Mouse (Mus musculus) lung, postnatal 4 days (tissue): ENCODE results near the gene Ech1.

Experiments
- DNase-seq, 2 experiments: peaks; one replicate each; pipeline ENCODE4 v3.0.0; 2021

The Ech1 gene

GRCm38 (mm10) chr7:28820358-28821260, 4.4 kb upstream of the Ech1 start:
- DNase-seq = peak; percentile 48 to 70

DNA sequence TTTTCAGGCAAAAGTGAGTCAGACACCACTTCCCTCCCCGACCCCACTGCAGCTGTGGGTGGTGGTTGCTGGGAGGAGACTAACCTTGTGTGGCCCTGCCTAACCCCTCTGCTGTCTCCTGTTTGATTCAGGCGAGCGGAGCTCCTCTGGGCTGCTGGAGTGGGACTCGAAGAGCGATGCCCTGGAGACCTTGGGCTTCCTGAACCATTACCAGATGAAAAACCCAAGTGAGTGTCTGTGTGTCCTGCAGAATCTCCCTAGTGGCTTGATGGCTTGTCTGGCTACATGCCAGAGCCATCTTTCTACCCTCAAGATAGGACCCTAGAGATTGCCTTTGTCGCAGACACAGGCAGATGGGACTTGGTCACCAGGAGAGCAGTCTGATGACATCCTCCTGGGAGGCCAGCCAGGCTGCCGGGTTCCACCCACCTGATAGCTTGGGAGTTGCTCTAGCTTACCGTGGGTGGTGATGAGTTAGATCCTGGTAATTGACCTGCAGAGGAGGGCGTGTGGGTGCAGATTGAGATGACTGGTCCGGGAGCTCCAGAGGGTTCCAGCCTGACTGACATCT, 3.7 kb upstream of the Ech1 start:
- no peak for DNase-seq

DNA sequence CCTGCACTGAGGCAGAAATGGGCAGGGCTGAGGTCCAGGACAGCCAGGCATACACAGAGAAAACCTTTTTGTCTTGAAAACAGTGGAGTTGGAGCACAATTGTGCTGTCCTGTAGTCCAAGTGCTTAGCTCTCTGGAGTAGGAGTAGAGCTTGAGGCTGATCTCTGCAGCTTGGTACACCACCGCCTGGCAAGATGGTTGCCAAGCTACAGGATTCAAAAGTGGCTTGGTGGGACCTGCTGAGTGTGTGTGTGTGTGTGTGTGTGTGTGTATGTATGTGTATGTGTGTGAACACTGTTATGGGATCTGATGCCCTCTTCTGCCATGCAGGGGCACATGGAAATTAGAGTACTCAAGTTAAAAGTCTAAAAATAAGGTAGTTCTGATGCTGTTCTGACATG, 2.5 kb upstream of the Ech1 start:
- DNase-seq = no peak

DNA sequence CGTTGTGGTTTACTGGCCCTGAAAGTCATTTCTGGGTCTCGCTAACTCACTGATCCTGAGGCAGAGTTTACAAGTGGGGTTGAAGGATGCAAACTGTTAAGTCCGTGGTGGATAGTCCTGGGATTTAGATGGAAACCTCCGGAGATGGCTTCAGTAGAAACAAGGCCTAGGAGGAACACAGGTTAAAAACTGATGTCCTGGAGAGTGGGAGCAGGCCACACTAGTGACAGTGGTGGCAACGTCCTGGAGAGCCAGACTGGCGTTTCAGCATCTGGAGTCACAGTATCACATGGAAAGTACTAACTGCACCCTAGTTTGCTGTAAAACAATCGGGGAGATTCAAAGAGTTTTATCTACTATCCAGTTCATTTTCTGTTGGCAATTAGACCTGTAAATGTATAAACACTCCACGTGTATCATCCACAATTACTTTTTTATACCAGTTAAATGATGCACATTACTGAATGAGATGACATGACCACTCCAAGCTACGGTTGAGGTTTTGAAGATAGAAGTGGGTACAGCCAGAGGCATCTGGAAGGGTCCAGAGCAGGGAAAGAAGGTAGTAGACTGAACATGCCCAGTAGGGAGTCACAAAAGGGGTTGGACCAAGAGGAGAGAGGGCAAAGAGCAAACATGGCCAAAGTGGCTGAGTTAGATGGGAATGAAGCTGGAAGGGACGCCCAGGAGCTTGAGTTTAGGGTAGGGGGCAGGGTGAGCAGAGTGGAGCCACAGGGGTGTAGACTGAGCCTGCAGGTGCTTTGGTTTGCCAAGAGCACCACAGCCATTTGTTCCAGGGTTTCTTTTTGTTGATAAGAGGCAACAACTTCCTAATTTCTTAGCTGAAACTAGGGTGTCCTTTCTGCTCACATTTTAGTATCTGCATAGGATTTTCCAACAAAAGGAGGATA, 1.8 kb upstream of the Ech1 start:
- no peak for DNase-seq

GRCm38 (mm10) chr7:28823932-28824331, 1.1 kb upstream of the Ech1 start:
- no peak for DNase-seq

DNA sequence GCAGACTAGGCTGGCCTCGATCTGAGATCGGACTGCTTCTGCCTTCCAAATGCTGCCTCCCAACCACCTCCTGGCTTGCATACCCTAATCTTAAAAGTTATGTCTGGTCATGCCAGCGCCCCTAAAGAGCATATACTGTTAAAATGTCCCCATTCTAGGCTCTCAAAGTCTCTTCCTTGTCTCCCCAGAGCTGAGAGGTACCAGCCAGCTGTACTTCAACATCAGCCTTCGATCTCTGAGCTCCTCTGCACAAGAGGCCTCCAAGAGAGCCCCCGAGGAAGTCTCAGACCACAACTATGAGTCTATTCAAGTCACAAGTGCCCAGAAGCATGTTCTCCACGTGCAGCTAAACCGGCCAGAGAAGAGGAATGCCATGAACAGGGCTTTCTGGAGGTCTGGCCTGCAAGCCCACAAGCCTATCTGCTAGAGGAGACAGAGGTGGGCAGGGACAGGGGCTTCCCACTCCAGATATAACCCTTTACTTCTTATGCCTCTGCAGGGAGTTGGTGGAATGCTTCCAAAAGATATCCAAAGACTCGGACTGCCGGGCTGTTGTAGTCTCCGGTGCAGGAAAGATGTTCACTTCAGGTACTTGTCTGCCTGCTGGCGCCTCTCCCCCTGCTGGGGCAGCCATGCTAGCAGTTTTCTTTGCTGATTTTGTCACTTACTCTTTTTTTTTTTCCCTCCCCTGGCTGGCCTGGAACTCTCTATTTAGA, 827 bp downstream of the Ech1 start:
- DNase-seq = peak; percentile 52 to 53

DNA sequence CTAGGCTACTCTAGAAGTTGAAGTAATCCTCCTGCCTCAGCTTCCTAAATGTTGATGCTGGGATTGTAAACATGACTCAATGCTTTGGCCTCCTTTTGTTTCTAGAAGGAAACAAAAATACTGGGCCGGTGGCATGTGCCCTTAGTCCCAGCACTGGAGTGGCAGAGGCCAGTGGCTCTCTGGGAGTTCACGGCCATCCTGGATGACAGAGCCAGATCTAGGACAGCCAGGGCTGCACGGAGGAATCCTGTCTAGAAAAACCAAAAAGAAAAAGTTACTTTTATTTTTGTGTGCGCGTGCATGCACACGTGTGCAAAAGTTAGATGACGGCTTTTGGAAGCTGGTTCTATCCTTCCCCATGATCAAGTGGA, 1.4 kb downstream of the Ech1 start:
- DNase-seq = no peak

DNA sequence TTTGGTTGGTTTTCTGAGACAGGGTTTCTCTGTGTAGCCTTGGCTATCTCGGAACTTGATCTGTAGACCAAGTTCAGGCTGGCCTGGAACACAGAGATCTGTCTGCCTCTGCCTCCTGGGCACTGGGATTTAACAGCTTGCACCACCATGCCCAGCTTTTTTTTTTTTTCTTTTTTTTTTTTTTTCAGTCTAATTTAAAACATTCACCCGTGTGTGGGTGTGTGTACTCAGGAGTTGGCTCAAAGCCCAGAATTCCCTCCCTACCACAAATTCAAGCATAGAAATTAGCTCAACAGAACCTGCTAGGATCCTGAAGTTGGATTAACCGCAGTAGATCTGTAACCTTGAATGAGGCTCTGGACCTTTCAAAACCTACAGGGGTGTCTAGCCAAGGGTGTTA, 2.3 kb downstream of the Ech1 start:
- no peak for DNase-seq

- DNase-seq = no peak
Observed at GRCm38 (mm10) chr7:28829821-28830220, 4.8 kb downstream of the Ech1 start.

- no peak for DNase-seq
Observed at GRCm38 (mm10) chr7:28830981-28831380, 6.0 kb downstream of the Ech1 start.

- no peak for DNase-seq
Observed at GRCm38 (mm10) chr7:28831411-28832125, 6.6 kb downstream of the Ech1 start.

DNA sequence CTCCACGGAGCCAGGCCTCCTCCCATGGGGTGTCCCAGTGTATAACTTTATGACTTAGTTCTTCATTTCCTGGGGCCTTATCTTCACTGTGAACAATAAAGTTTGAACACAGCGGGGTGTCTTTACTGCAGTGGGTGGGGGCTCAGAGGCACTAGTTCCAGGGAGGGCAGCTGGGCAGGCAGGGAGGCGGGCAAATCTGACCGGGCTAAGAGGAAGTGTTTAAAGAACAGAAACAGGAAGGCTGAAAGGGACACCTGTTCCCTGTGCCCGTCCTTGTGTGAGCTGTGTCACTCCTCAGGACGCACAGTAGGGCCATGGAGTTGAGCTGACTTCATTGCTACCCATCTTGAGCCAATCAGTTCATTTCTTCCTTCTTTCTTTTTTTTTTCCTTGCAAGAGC, 7.1 kb downstream of the Ech1 start:
- no peak for DNase-seq

GRCm38 (mm10) chr7:28833723-28834347, 8.8 kb downstream of the Ech1 start, which contains the start of gene Lgals4:
Gene Lgals4, plus strand, starts transcription at chr7:28833854.
- DNase-seq = no peak

DNA sequence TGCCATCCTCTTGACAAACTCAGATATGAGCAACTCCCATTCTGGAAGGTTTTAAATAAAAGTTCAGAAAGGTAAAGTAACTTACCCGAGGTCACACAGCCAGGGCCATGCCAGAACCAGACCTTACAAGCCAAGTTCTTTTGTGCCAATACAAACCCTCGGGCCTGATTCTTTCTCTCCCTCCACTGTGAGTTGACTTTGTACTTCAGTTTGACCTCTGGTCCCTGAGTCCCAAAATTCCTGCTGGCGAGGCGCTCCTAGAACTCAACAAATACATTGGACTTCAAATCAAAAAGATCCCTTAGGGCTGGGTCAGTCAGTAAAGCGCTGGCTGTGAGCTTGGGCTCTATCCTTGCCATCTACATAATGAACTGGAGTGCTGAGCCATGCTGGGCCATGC, 11.9 kb downstream of the Ech1 start:
- DNase-seq = no peak

GRCm38 (mm10) chr7:28838331-28838730, 13.3 kb downstream of the Ech1 start:
- no peak for DNase-seq

DNA sequence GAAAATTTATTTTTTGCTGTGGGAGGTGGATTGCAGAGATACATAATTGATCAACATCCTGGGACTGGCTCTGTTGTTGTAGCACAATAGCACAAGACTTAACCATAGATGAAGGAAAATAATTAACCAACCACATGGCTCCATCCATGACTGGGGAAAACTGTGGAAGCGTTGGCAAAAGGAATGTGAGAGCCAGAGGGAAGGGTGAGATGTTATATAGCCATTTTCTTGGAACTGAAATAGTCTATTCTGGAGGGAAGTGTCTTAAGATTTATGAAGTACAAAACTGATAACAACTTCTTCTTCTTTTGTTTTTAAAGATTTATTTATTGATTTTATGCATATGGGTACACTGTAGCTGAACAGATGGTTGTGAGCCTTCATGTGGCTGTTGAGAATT, 22.3 kb downstream of the Ech1 start:
- no peak for DNase-seq

DNA sequence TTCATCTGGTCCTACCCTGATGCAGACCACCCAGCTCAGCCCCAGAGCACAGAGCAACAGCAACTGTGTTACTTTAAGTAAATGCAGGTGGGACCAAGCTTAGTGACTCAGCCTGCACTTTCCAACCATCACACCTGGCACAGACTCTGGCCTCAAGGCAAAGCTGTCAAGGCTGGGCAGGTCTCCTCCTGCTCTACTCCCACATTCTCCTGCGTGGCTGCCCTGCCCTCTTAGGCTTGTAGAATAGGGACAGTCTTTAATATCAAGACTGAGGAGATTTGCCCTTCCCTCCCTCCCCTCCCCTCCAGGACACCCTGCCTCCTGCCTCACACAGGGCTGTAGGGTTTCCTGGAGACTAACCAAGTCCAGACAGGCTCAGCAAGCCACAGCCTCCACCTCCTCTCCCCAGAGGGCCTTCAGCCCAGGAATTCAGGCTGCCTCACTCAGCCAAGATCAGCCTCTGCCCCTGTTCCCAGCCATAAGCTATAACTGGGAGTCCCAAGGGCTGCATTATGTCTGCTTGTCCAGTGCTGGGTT, 24.8 kb downstream of the Ech1 start:
- no peak for DNase-seq

DNA sequence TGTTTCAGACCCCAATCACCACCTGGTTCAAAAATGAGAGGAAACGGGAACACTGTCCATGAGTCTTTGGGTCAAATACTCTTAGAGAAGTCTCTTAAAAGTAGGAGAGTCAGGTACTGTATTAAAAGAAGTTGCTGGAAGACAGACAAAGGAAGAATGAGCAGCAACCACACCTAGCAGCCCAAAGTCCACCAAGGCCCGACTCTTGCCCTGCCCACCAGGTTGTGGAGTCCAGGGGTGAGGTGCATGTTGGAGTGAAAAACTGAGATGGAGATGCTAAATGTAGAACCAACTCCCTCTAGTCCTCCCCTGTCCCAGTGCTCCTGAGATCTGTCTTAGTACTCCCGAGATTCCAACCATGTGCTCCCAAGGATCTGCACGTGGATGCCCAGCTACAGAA, 25.6 kb downstream of the Ech1 start:
- no peak for DNase-seq

- no peak for DNase-seq
Observed at GRCm38 (mm10) chr7:28859953-28860352, 34.9 kb downstream of the Ech1 start.

DNA sequence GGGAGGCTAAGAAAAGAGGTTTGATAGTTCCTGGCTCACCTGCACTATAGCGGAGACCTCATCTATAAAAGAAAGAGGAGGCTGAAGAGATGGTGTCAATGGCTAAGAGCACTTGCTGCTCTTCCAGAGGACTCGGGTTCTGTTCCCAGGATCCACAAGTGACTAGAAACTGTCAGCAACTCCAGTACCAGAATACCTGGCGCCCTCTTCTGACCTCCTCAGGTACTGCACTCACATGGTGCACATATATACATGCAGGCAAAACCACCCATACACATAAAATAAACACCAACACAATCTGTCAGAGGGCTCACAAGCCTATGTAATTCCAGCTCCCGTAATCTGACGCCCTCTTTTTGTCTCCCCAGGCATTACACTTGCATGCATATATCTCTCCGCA, 35.9 kb downstream of the Ech1 start:
- DNase-seq = no peak

DNA sequence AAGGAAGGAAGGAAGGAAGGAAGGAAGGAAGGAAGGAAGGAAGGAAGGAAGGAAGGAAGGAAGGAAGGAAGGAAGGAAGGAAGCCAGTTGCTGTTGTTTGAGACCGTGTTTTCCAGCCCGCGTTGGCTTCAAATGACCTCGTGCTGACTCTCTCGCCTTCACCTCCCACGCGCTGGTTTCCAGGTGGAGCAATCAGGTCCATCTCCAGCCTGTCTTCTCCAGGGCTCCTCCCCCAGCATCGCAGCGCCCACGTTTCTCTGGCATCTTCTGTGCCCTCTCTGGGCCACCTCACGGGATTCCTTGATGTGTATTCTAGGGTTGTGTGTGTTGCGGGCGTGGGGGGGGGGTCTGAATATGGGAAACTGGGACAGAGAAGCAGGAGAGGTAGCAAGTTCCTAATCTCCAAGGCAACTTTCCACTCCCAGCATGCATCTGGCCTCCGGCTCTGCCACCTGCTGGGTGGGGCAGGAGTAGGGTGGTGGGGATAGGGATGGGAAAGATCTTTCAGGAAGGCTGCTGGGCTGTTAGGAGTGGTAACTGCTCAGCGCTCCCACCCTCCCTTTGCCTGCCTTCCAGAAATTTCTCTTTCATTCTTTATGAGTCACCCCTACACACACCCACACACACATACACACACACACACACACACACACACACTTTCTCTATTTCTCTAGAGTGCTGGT, 37.9 kb downstream of the Ech1 start:
- no peak for DNase-seq
